Mouse (Mus musculus) bone marrow macrophage, adult 2 months (primary cell): ENCODE data around the gene Arhgap8.

ENCODE experiments used
- CTCF ChIP-seq: IDR thresholded peaks from 2 replicates; pipeline ENCODE4 v1.5.1; 2012; ENCODE audit warnings: low read depth, mild to moderate bottlenecking, low read length, moderate library complexity
- POLR2A ChIP-seq: IDR thresholded peaks from 2 replicates; pipeline ENCODE4 v1.6.1; 2012; ENCODE audit warnings: mild to moderate bottlenecking, low read depth, low read length, borderline replicate concordance

GRCm38 (mm10) chr15:84793649-84794048, 73.8 kb downstream of the Arhgap8 start:
- TF ChIP-seq POLR2A (no peak), CTCF (no peak)
